Mouse (Mus musculus): Measurements from ENCODE around the gene Klc3. TPM values are rescaled to one million over a fixed set of nuclear protein-coding genes. Genes with fewer than 3 reads are reported as not detected.

The Klc3 gene
- polyA plus RNA-seq, 1 experiment: 33.3 TPM

GRCm38 (mm10) chr7:19436276-19436675, 32.4 kb upstream of the Klc3 start:
- no peaks in the 10 kb centered on the region for H3K36me3 ChIP-seq (ENCODE audit: control insufficient read depth, insufficient read depth, low read length)
- TF ChIP-seq CTCF (IDR thresholded peaks at IDR 0.05; ENCODE audit: control insufficient read depth, insufficient read depth, insufficient replicate concordance, low read depth, low read length): no peak
- no peak for TF ChIP-seq POLR2A (IDR thresholded peaks at IDR 0.05; ENCODE audit: control insufficient read depth, low read depth, low read length)

GRCm38 (mm10) chr7:19432475-19432874, 28.6 kb upstream of the Klc3 start:
- H3K27ac ChIP-seq (ENCODE audit: control insufficient read depth, insufficient read depth, low read depth, low read length): no peak overlapping the region
- peaks cover 12% of the 10 kb centered on the region for H3K4me1 ChIP-seq (ENCODE audit: control insufficient read depth, insufficient read depth, low read length)
- TF ChIP-seq CTCF (IDR thresholded peaks at IDR 0.05; ENCODE audit: control insufficient read depth, insufficient read depth, insufficient replicate concordance, low read depth, low read length) (peak; percentile 51; the same call in 1 of the 2 replicates), POLR2A (IDR thresholded peaks at IDR 0.05; ENCODE audit: control insufficient read depth, low read depth, low read length) (no peak)
- no peak overlapping the region for H3K4me3 ChIP-seq (ENCODE audit: control insufficient read depth, low read depth, low read length)
- H3K27me3 ChIP-seq (ENCODE audit: control insufficient read depth, insufficient read depth, low read length): no peaks in the 10 kb centered on the region
- H3K36me3 ChIP-seq (ENCODE audit: control insufficient read depth, insufficient read depth, low read length): no peaks in the 10 kb centered on the region

More at GRCm38 (mm10) chr7:19436276-19436675, 32.4 kb upstream of the Klc3 start:
- no peak overlapping the region for H3K27ac ChIP-seq (ENCODE audit: control insufficient read depth, insufficient read depth, low read depth, low read length)
- no peak overlapping the region for H3K4me3 ChIP-seq (ENCODE audit: control insufficient read depth, low read depth, low read length)
- H3K27me3 ChIP-seq (ENCODE audit: control insufficient read depth, insufficient read depth, low read length): no peaks in the 10 kb centered on the region
- peaks cover 12% of the 10 kb centered on the region for H3K4me1 ChIP-seq (ENCODE audit: control insufficient read depth, insufficient read depth, low read length)

- peaks cover 24% of the 10 kb centered on the region for H3K4me1 ChIP-seq (ENCODE audit: control insufficient read depth, insufficient read depth, low read length)
- TF ChIP-seq CTCF (IDR thresholded peaks at IDR 0.05; ENCODE audit: control insufficient read depth, insufficient read depth, insufficient replicate concordance, low read depth, low read length): no peak
- TF ChIP-seq POLR2A (IDR thresholded peaks at IDR 0.05; ENCODE audit: control insufficient read depth, low read depth, low read length): no peak
Measured at GRCm38 (mm10) chr7:19430402-19430801, 26.5 kb upstream of the Klc3 start.

GRCm38 (mm10) chr7:19429726-19430125, 25.8 kb upstream of the Klc3 start:
- no peaks in the 10 kb centered on the region for H3K27me3 ChIP-seq (ENCODE audit: control insufficient read depth, insufficient read depth, low read length)
- H3K27ac ChIP-seq (ENCODE audit: control insufficient read depth, insufficient read depth, low read depth, low read length): no peak overlapping the region
- no peak overlapping the region for H3K4me3 ChIP-seq (ENCODE audit: control insufficient read depth, low read depth, low read length)
- H3K36me3 ChIP-seq (ENCODE audit: control insufficient read depth, insufficient read depth, low read length): no peaks in the 10 kb centered on the region
- TF ChIP-seq POLR2A (IDR thresholded peaks at IDR 0.05; ENCODE audit: control insufficient read depth, low read depth, low read length): no peak
- no peak for TF ChIP-seq CTCF (IDR thresholded peaks at IDR 0.05; ENCODE audit: control insufficient read depth, insufficient read depth, insufficient replicate concordance, low read depth, low read length)
- H3K4me1 ChIP-seq (ENCODE audit: control insufficient read depth, insufficient read depth, low read length): peaks cover 19% of the 10 kb centered on the region

More at GRCm38 (mm10) chr7:19430402-19430801, 26.5 kb upstream of the Klc3 start:
- Histone ChIP-seq H3K36me3 (ENCODE audit: control insufficient read depth, insufficient read depth, low read length) (no peaks in the 10 kb centered on the region), H3K4me3 (ENCODE audit: control insufficient read depth, low read depth, low read length) (no peak overlapping the region), H3K27ac (ENCODE audit: control insufficient read depth, insufficient read depth, low read depth, low read length) (no peak overlapping the region), H3K27me3 (ENCODE audit: control insufficient read depth, insufficient read depth, low read length) (no peaks in the 10 kb centered on the region)

- Histone ChIP-seq H3K4me1 (ENCODE audit: control insufficient read depth, insufficient read depth, low read length) (peaks cover 12% of the 10 kb centered on the region), H3K27me3 (ENCODE audit: control insufficient read depth, insufficient read depth, low read length) (no peaks in the 10 kb centered on the region), H3K4me3 (ENCODE audit: control insufficient read depth, low read depth, low read length) (no peak overlapping the region), H3K27ac (ENCODE audit: control insufficient read depth, insufficient read depth, low read depth, low read length) (no peak overlapping the region), H3K36me3 (ENCODE audit: control insufficient read depth, insufficient read depth, low read length) (no peaks in the 10 kb centered on the region)
- TF ChIP-seq POLR2A (IDR thresholded peaks at IDR 0.05; ENCODE audit: control insufficient read depth, low read depth, low read length) (no peak), CTCF (IDR thresholded peaks at IDR 0.05; ENCODE audit: control insufficient read depth, insufficient read depth, insufficient replicate concordance, low read depth, low read length) (no peak)
Measured at GRCm38 (mm10) chr7:19427999-19428650, 24.2 kb upstream of the Klc3 start.

GRCm38 (mm10) chr7:19426888-19427287, 23.0 kb upstream of the Klc3 start:
- H3K4me3 ChIP-seq (ENCODE audit: control insufficient read depth, low read depth, low read length): no peak overlapping the region
- H3K27me3 ChIP-seq (ENCODE audit: control insufficient read depth, insufficient read depth, low read length): no peaks in the 10 kb centered on the region
- no peak for TF ChIP-seq CTCF (IDR thresholded peaks at IDR 0.05; ENCODE audit: control insufficient read depth, insufficient read depth, insufficient replicate concordance, low read depth, low read length)
- no peak for TF ChIP-seq POLR2A (IDR thresholded peaks at IDR 0.05; ENCODE audit: control insufficient read depth, low read depth, low read length)
- H3K4me1 ChIP-seq (ENCODE audit: control insufficient read depth, insufficient read depth, low read length): peaks cover 12% of the 10 kb centered on the region
- H3K27ac ChIP-seq (ENCODE audit: control insufficient read depth, insufficient read depth, low read depth, low read length): no peak overlapping the region
- H3K36me3 ChIP-seq (ENCODE audit: control insufficient read depth, insufficient read depth, low read length): no peaks in the 10 kb centered on the region

DNA sequence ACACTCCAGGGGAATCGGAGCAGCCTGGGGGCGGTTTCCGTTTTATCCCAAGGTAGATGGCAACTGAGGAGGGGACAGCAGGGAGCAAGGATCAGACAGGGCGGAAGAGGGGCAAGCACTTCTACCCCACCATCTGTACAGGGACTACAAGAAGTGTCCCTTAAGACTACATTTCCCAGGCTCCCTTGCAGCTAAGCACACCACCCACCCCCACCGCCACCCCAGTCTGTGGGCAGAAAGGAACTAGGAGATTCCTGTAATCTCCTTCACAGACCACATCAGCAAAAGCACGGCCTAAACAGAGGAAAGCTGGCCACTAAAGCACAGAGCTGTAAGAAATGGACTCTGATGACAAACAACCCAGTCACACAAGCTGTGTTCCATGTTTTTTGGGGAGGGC, 22.4 kb upstream of the Klc3 start:
- H3K4me1 ChIP-seq (ENCODE audit: control insufficient read depth, insufficient read depth, low read length): peaks cover 14% of the 10 kb centered on the region
- H3K4me3 ChIP-seq (ENCODE audit: control insufficient read depth, low read depth, low read length): peak overlapping the region; percentile 23
- H3K27ac ChIP-seq (ENCODE audit: control insufficient read depth, insufficient read depth, low read depth, low read length): no peak overlapping the region
- H3K27me3 ChIP-seq (ENCODE audit: control insufficient read depth, insufficient read depth, low read length): no peaks in the 10 kb centered on the region
- no peaks in the 10 kb centered on the region for H3K36me3 ChIP-seq (ENCODE audit: control insufficient read depth, insufficient read depth, low read length)
- TF ChIP-seq CTCF (IDR thresholded peaks at IDR 0.05; ENCODE audit: control insufficient read depth, insufficient read depth, insufficient replicate concordance, low read depth, low read length): no peak
- no peak for TF ChIP-seq POLR2A (IDR thresholded peaks at IDR 0.05; ENCODE audit: control insufficient read depth, low read depth, low read length)
